Mouse (Mus musculus) spleen, adult 2 months (tissue): ENCODE measurements around the gene Adam23.

Experiments
- CTCF ChIP-seq: fragments of 200-500 bp; IDR thresholded peaks from 2 replicates; pipeline ENCODE4 v1.5.1; 2011; ENCODE audit warnings: mild to moderate bottlenecking, inconsistent platforms; ENCODE audit not compliant: insufficient read depth, insufficient read length, insufficient replicate concordance; ENCODE audit errors: extremely low read depth
- POLR2A ChIP-seq: fragments of 200-500 bp; IDR thresholded peaks from 2 replicates; pipeline ENCODE4 v1.6.1; 2011; ENCODE audit warnings: low read depth, low read length, inconsistent platforms

GRCm38 (mm10) chr1:63491001-63491400, 45.3 kb downstream of the Adam23 start:
- TF ChIP-seq POLR2A (no peak), CTCF (no peak)
